Mouse (Mus musculus) heart, adult 9 months (tissue): ENCODE data around the gene Ppp1r12b.

Source experiments
- DNase-seq, 2 experiments: peaks; one replicate each; pipeline ENCODE4 v3.0.0; 2022; ENCODE audit warnings: low spot score in 2 of 2

Ppp1r12b gene

DNA sequence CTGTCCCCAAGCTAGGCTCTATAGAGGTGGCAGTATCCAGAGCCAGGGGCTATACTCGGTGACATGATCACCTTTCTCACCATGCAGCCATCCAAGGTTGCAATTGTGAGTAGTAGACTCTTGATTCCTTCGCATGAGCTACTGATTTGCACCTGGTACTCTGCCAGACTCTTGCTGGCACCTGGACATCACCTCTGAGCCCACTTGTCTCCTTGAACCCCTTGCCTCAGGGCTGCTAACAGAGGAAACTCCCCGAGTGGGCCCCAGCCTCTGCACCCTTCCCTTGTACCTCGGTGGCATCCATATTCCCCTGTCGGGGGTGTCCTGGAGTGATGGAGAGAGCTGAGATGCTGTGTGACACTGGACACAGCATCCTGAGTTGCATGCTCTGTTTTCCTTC is 234.3 kb downstream of the Ppp1r12b start:
- DNase-seq, result no peak

DNA sequence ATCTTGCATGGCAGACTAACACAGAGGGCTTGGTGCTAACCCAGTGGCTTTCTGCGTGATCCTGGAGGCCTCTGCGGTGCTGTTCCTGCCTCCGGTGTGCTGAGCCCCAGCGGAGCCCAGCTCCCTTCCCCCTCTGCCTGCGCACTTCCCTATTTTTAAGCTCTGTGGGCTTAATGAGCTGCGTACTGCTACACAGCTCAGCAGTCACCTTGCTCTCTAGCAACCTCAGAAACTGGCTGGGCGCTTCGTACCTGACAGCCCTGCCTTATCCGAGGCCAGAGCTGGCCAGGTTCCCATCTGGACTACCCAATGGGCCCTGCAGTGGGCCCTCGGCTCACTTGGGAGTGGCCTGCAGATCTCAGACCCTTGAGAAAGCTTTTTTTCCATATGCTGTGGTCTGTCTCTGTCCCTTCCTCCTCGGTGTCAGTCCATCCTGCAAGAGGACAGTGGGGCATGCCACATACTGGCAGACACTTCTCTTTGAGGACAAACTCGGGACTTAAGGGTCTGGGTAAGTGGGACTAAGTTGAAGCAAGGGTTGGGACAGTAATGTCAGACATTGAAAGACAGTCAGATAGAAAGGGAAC is 235.9 kb downstream of the Ppp1r12b start:
- DNase-seq, result peak in 1 of 2 experiments; percentile 17

DNA sequence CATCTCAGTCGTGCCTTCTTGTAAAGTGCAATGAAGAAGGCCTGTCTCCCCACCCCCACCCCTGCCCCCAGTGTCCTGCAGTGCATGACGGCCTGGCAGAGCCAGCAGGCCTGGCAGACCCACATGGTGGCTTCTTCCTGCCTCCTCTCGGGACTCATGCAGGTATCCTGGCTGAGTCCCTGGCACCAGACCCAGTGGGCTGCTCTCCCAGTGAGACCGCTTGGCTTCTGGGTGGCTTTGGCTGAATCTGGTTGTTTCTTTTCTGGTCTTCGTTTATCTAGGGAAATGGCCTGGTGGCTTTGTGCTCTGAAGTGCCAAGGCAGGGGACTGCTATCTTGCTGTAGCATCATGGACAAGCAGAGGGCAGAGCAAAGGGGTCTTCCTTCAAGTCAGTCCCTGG is 240.7 kb downstream of the Ppp1r12b start:
- DNase-seq, result no peak

- no peak for DNase-seq
Observed at GRCm38 (mm10) chr1:134714166-134714565, 241.6 kb downstream of the Ppp1r12b start.

- no peak for DNase-seq
Observed at GRCm38 (mm10) chr1:134713421-134713969, 242.2 kb downstream of the Ppp1r12b start.

- no peak for DNase-seq
Observed at GRCm38 (mm10) chr1:134712781-134713299, 242.9 kb downstream of the Ppp1r12b start.

DNA sequence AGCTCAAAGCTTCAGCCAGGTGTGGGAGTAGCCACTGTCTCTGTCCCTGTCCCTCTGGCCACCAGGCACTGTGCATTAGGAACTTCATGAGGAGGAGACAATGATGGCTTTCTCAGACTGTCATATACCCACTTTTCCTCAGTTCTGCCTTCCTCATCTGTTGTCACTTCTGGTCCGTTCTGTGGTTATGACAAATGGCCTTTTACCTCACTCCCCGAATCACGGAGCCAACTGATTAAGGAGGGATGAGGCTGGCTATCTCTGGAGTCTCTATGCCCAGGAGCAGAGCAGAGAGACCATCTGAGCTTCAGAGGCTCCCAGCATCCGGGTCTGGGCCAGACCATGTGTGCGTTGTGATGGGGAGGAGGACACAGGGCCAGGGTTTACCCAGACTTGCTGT is 244.1 kb downstream of the Ppp1r12b start:
- no peak for DNase-seq

DNA sequence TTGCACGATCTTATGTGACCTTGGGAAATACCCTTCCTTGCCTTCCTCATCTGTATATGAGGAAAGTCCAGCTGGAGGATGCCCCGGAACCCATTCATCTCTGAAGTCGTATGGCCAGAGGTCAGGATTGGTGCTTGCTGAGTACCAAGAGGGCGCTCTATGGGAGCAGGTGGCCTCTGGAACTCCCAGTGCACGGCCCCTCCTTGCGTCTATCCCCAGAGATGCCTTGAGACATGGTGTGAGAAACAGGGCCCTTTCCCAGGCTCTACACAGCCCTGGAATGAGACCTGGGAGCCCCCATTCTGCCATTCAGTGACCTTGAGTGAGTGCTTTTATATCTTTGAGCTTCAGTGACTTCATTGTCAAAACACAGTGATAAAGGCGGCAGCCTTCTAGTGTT is 244.7 kb downstream of the Ppp1r12b start:
- DNase-seq, result no peak

DNA sequence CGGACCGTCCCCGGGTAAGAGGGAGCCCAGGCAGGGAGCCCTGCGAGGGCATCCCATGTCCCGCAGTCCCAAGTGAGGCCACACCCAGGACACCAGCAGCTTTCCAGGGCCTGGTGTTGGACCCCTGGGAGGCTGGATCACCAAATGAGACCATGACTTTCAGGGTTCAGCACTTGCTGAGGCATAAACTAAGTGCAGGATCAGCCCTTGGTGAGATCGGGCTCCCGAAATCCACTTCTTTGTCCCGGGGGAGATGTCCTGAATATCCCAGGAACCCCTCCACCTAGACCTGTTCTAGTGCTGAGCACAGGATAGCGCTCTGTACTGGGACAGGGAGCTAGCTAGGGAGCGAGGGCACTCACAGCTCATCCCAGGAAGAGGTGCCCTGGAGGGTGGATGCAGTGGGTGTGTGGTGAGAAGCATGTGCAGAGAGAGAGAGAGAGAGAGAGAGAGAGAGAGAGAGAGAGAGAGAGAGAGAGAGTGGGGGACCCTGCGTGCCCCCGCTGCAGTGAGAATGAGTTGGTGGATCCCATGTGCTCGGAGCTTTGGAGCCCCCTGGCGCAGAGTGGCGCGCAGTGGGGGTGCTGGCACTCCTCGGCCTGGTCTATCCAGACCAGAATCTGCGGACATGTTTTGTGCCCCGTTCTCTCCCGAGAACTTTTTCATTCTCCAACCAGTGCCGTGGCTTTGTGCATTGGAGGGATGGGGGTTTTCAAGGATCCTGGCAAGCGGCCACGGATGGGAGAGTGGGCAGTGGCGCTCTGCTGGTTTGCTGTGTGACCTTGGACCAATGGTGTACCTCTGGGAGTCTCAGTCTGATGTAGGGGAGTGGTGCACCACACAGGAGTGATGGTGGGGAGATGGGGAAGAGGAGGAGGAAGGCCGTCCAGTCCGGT is 246.1 kb downstream of the Ppp1r12b start:
- DNase-seq, result no peak

GRCm38 (mm10) chr1:134708801-134709385 is 246.8 kb downstream of the Ppp1r12b start:
- no peak for DNase-seq

GRCm38 (mm10) chr1:134708274-134708673 is 247.5 kb downstream of the Ppp1r12b start:
- DNase-seq, result no peak

- no peak for DNase-seq
Observed at GRCm38 (mm10) chr1:134707516-134707915, 248.2 kb downstream of the Ppp1r12b start.

DNA sequence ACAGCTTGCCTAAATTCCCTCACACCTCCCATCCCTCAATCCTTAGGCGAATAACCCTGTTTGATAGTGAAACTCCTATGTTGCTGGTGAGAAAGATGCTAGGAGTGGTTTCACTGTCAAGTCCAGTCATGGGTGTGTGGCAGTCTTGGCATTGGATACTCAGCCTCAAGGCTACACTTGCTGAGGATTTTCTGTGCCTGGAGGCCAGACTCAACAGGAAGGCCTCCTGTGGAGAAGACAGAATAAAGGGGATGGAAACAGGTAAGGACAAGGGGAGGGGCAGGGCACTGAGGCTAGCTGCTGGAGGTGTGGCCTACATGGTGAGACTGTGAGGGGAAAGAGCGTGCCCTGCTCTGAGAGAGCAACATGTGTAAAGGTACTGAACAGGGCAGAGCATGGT is 249.2 kb downstream of the Ppp1r12b start:
- no peak for DNase-seq
